ENCODE assay signal across 18 mouse cellular contexts in the genomic region with DNA sequence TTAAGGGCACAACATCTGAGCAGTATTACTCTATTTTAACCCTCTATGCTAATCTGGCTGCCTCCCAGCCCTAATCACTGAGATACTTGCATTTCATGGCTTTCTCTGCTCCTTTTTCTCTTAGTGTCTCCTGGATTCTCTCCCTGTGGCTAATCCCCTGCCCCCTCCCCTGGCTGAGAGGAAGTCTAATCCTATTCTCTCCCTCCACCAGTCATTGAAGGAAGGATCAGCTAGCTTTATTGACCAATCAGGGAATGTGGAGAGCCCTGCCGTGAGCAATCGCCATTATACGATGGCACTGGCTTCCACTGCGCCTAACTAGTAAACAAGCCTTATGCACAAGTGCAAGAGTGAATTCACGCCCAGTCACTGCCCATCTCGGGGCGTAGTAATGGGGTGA. TPM values are rescaled to one million over a fixed set of nuclear protein-coding genes. Genes with fewer than 3 reads are reported as not detected.
"Had no signal": no experiment of that assay in that cellular context is flagged by ENCODE, and none has a peak within 500 bp of the region (broad histone marks: within the 10 kb centered on the region; RNA-seq: fewer than 3 reads in every experiment).

No protein-coding gene starts in this region.

- H3K9me3 ChIP-seq: kidney, embryonic 15.5 days; limb, embryonic 12.5 days; limb, embryonic 15.5 days; stomach, embryonic 15.5 days had no signal

- H3K36me3 ChIP-seq: kidney, embryonic 15.5 days; limb, embryonic 12.5 days; limb, embryonic 15.5 days; stomach, embryonic 15.5 days had no signal

- ATAC-seq: liver, postnatal 0 days; lung, postnatal 0 days had no signal

- H3K4me3 ChIP-seq: kidney, embryonic 15.5 days; limb, embryonic 12.5 days; limb, embryonic 15.5 days; stomach, embryonic 15.5 days had no signal

- H3K4me1 ChIP-seq: stomach, embryonic 15.5 days had no signal

- H3K27ac ChIP-seq: kidney, embryonic 15.5 days; limb, embryonic 12.5 days; limb, embryonic 15.5 days; liver, embryonic 14.5 days; macrophage; stomach, embryonic 15.5 days had no signal

- H3K27me3 ChIP-seq: kidney, embryonic 15.5 days; limb, embryonic 12.5 days; limb, embryonic 15.5 days; stomach, embryonic 15.5 days had no signal

- H3K4me2 ChIP-seq: kidney, embryonic 15.5 days; limb, embryonic 12.5 days; limb, embryonic 15.5 days; liver, embryonic 11.5 days; lung, embryonic 14.5 days; stomach, embryonic 15.5 days had no signal

- DNase-seq: kidney, adult 11 months; kidney, adult 8-10 months; kidney, postnatal 10 days; kidney, postnatal 36 days; left cerebral cortex, postnatal 4 days; liver, postnatal 0 days; lung, embryonic 14.5 days; right cerebral cortex, postnatal 25 days; spleen, adult 18-20 months; thymus, postnatal 25 days had no signal

- H3K9ac ChIP-seq: kidney, embryonic 15.5 days; limb, embryonic 12.5 days; limb, embryonic 15.5 days; liver, embryonic 14.5 days; liver, postnatal 0 days; lung, embryonic 14.5 days; stomach, embryonic 15.5 days had no signal

RNA-seq across cellular contexts. Expression of a gene that starts 6.3 kb away (rescaled TPM):
- polyA plus RNA-seq: liver, embryonic 11.5 days; lung, embryonic 14.5 days had no signal
